Mouse (Mus musculus): ENCODE measurements around the gene Gm27021. TPM values are rescaled to one million over a fixed set of nuclear protein-coding genes. Genes with fewer than 3 reads are reported as not detected.

Gm27021 gene
- polyA plus RNA-seq, 1 experiment from 2014 or later, result 6.8 TPM

DNA sequence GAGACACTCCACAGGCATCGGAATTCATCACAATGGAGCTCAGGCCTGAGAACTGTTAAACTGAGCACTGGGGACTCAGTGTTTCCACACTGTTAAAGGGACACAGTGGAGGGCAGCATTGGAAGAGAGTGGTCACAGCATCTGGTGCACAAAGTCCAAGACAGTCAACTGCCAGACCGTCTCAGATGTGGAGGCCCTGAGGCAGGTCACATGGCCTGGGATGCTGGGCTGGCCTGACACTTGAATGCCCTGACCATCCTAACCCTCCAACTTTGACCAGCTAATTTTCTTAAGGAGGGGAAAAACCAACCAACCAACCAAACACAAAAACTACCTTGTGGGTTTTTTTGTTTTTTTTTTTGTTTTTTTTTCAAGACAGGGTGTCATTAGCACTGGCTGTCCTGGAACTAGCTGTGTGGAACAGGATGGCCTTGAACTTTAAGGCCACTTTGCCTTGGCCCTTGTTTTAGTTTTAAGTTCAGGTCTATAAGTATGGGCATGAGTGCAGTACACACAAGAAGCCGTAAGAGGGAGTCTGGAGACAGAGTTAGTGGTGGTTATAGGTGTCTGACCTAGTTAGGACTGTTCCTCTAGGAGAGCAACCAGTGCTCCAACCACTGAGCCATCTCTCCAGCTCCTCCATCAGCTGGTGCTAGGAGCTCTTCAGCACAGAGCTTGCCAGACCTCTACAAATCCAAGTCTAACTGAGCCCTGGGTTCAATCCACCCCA, 2.0 kb downstream of the Gm27021 start:
- peaks cover 53% of the 10 kb centered on the region for H3K4me1 ChIP-seq
- peak overlapping the region; percentile 73 for H3K4me2 ChIP-seq
- no peaks in the 10 kb centered on the region for H3K9me3 ChIP-seq
- peak overlapping the region; percentile 98; the same call in 1 of the 2 replicates for H3K4me3 ChIP-seq
- H3K36me3 ChIP-seq (replicated peaks), result no peaks in the 10 kb centered on the region; the same call in 1 of the 2 replicates
- no peak overlapping the region for H3K27ac ChIP-seq
- no peaks in the 10 kb centered on the region for H3K27me3 ChIP-seq (replicated peaks)
- ATAC-seq (replicated peaks), result no peak
- 0 out of 2 replicates have a peak overlapping the region, but pooled peaks have one; percentile 97 for H3K9ac ChIP-seq
- 77% methylated on average over 3 of the region's 3 CpGs for WGBS

DNA sequence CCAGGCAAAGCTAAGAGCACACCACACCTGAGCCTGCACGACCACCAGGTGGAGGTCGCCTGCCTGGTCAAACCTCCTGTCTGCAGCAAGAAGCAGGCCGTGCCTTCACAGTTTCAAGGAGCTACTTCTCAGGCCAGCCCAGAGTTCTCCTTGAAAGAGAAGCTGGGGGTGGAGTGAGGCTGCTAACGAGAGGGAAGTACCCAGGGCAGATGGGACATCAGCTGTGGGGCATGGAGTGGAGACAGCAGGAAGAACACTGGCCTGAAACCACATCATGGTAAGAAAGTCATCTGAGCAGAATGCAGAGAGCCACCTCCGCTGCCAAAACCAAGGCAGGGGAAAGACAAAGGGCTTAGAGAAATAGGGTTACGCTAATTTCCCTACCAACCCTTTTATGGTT, 3.3 kb downstream of the Gm27021 start:
- 83% methylated on average over 6 of the region's 6 CpGs for WGBS
- H3K36me3 ChIP-seq (replicated peaks), result no peaks in the 10 kb centered on the region
- no peaks in the 10 kb centered on the region for H3K27me3 ChIP-seq (replicated peaks)
- no peaks in the 10 kb centered on the region for H3K9me3 ChIP-seq
- no peak overlapping the region; the same call in 1 of the 2 replicates for H3K9ac ChIP-seq
- ATAC-seq (replicated peaks), result no peak
- H3K27ac ChIP-seq, result no peak overlapping the region
- H3K4me3 ChIP-seq, result no peak overlapping the region
- H3K4me2 ChIP-seq, result no peak overlapping the region
- peaks cover 46% of the 10 kb centered on the region for H3K4me1 ChIP-seq

DNA sequence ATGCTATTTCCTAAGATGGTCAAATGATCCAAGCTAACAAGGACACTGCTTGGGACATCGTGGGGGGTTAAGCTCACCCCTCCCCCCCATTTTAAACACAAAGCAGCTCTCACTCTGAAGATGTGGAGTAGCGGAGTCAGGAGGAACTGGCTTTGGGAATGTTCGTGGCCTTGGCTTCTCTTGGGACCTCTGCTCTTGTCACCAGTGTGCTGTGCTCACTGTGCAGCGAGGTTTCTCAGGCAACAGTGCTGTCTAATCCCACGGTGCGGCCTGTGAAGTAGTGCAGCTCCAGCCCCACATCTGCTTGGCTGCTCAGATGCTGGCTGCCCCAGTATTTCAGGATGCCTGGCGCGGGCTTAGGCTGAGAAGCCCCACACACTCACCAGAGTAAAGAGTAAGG, 10.5 kb downstream of the Gm27021 start:
- no peaks in the 10 kb centered on the region for H3K9me3 ChIP-seq
- H3K9ac ChIP-seq, result no peak overlapping the region
- ATAC-seq (replicated peaks), result no peak
- H3K4me1 ChIP-seq, result no peaks in the 10 kb centered on the region
- no peak overlapping the region for H3K4me3 ChIP-seq
- WGBS, result 82% methylated on average over 8 of the region's 8 CpGs
- peaks cover 18% of the 10 kb centered on the region for H3K36me3 ChIP-seq (replicated peaks)
- no peaks in the 10 kb centered on the region for H3K27me3 ChIP-seq (replicated peaks)
- H3K4me2 ChIP-seq, result no peak overlapping the region
- no peak overlapping the region for H3K27ac ChIP-seq

DNA sequence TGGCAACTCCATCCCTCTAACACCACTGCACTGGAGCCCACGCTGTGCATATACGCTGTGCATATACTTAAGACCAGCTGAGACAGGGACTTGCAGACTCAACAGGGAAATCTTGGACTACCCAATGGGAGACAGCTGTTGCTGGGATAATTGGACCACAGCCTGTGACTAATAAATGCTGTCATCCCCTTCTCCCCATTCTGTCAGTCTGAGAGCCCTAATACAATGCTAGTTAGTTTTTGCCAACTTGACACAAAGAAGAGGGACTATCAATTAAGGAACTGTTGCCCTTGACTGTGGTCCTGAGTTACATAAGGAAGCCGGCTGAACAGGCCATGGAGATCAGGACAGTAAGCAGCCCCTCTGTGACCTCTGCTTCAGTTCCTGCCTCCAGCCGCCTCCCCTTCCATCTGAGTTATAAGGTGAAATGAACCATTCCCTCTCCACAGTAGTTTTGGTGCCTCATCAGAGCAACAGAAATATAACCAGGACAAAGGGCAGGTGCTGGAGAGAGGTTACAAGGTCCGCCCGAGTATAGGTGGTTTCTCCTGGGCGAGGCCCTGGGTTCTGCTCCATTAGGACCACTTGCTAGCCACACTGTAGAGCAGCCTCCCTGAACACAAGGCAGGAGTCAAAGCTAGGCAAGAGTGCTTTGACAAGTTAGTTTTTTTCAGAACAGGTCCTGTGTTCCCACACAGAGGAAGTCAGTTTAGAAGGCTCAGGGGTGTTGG, 11.4 kb downstream of the Gm27021 start:
- Histone ChIP-seq H3K4me2 (no peak overlapping the region), H3K36me3 (replicated peaks) (peaks cover 18% of the 10 kb centered on the region), H3K4me3 (no peak overlapping the region), H3K9me3 (no peaks in the 10 kb centered on the region), H3K27ac (no peak overlapping the region), H3K4me1 (no peaks in the 10 kb centered on the region), H3K9ac (no peak overlapping the region), H3K27me3 (replicated peaks) (no peaks in the 10 kb centered on the region)
- ATAC-seq (replicated peaks), result no peak
- WGBS, result 76% methylated on average over 7 of the region's 7 CpGs

DNA sequence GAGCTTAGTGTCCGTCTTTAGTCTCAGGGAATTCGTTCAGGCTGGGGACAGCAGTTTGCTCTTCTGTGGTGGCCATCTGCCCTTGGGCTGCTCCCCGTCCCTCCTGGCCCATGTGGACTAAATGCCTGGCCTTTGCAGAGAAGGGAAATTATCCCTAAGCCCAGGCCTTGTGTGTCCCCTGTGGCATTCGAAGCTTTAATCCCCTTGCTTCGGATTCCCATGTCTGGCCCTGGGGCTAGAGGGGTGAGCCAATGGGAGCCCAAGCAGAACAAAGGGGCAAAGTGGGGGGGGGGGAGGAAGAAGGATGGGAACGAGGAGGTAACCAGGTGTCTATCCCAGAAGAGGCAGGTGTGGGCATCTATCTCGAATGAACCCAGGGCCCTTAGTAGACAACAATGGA, 20.3 kb downstream of the Gm27021 start, which contains the start of gene 1190005I06Rik:
Gene 1190005I06Rik, minus strand, starts transcription at position 101 of the 400 bp plus-strand sequence.
- Histone ChIP-seq H3K4me1 (no peaks in the 10 kb centered on the region), H3K9ac (no peak within 1 kb of the TSS), H3K36me3 (replicated peaks) (no peaks in the 10 kb centered on the region), H3K4me2 (no peak within 1 kb of the TSS), H3K27ac (no peak within 1 kb of the TSS), H3K9me3 (no peaks in the 10 kb centered on the region), H3K4me3 (no peak within 1 kb of the TSS), H3K27me3 (replicated peaks) (no peaks in the 10 kb centered on the region)
- no peak for ATAC-seq (replicated peaks)
- WGBS, result 37% methylated on average over 7 of the region's 7 CpGs

DNA sequence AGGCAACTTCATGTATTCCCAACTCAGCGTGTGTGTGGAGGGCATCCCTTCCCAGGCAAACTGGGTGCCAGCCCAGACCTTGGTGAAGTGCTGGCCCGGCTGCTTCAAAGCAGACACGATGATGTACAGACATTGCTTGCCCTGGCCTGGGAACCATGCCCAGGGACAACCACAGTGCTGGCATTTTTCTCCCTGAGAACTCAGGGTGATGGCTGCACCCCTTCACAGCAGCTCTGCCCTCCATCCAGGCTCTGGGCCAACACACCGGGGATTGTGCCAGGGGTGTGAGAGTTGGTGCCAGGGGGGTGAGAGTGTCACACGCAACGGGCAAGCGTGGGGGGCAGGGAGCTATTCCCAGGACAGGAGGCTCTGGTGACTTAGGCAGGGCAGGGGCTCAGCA, 23.2 kb downstream of the Gm27021 start:
- no peak overlapping the region for H3K27ac ChIP-seq
- ATAC-seq (replicated peaks), result peak; percentile 79

DNA sequence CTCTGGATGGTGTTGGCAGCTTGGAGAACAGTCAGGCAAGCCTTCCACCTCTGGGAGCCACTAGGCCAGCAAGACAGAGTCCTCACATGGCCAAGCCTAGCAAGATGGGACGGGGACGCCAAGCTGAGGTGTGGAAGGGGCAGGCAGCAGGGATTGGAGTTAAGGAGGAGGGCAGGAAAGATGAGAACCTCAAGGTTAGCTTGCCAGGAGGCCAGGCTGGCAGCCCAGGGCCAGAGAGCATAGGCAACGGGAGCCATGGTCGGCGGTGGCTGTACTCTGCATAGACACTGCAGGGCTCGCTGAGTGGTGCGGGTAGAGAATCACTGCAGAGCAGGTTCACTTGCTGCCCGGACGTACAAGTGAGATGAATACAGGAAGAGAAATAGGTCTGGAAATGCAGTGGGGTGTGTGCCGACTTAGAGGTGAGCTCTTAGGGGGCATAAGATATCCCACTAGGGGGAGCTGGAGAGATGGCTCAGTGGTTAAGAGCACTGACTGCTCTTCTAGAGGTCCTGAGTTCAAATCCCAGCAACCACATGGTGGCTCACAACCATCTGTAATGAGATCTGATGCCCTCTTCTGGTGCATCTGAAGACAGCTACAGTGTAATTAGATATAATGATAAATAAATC, 25.7 kb downstream of the Gm27021 start:
- Histone ChIP-seq H3K9ac (no peak overlapping the region), H3K27ac (0 out of 2 replicates have a peak overlapping the region, but pooled peaks have one; percentile 29), H3K4me3 (no peak overlapping the region), H3K36me3 (replicated peaks) (no peaks in the 10 kb centered on the region), H3K27me3 (replicated peaks) (no peaks in the 10 kb centered on the region), H3K4me2 (no peak overlapping the region), H3K4me1 (no peaks in the 10 kb centered on the region), H3K9me3 (no peaks in the 10 kb centered on the region)
- 75% methylated on average over 10 of the region's 10 CpGs for WGBS
- ATAC-seq (replicated peaks), result no peak

More for the DNA sequence above, 23.2 kb downstream of the Gm27021 start:
- H3K4me1 ChIP-seq, result no peaks in the 10 kb centered on the region
- no peak overlapping the region for H3K4me3 ChIP-seq
- H3K27me3 ChIP-seq (replicated peaks), result no peaks in the 10 kb centered on the region
- no peaks in the 10 kb centered on the region for H3K9me3 ChIP-seq
- H3K4me2 ChIP-seq, result no peak overlapping the region
- H3K36me3 ChIP-seq (replicated peaks), result no peaks in the 10 kb centered on the region
- H3K9ac ChIP-seq, result no peak overlapping the region
- 83% methylated on average over 7 of the region's 7 CpGs for WGBS

DNA sequence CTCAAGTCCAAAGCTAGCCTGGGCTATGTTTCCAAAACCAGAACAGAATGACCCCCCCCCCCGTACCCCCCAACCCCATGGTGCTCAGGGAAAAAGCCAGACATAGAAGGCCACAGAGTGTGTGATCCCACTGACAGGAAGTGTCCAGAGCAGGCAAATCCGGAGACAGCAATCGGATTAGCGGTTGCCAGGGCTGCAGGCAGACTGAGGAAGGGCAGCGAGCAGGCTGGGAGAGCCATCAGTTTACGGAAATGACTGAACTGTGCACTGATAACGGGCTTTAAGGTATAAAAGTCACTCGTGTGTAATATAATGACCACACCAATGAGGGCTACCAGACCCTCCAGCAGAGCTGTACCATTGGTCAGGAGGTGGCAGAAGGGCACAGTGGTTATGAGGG, 26.6 kb downstream of the Gm27021 start:
- Histone ChIP-seq H3K4me2 (no peak overlapping the region), H3K36me3 (replicated peaks) (no peaks in the 10 kb centered on the region), H3K4me3 (no peak overlapping the region), H3K9ac (no peak overlapping the region), H3K4me1 (no peaks in the 10 kb centered on the region), H3K9me3 (no peaks in the 10 kb centered on the region), H3K27ac (0 out of 2 replicates have a peak overlapping the region, but pooled peaks have one; percentile 6), H3K27me3 (replicated peaks) (no peaks in the 10 kb centered on the region)
- no peak for ATAC-seq (replicated peaks)
- WGBS, result 14% methylated on average over 8 of the region's 8 CpGs

DNA sequence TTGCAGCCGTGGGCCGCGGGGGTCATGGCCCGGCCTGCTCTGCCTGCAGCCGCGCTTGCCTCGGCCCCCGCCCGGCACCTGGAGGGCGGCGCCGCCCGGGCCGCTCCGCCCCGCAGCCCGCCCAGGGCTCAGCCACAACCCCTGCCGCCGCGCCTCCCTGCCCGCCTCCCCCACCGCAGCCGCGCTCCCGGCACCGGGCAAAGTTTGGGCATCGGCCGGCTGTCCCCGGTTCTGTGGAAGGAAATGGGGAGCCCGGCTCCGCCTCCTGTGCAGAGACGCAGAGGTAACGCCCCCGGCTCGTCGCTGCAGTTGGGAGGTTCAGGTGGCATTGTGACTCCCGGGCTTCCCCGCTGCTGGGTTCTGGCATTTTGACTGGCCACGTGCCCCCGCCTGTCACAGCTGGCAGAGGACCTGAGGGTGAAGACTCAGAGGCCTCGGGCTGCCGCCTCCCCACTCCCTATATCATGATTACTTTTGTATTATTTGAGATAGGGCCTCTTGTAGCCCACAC, 33.5 kb downstream of the Gm27021 start:
- ATAC-seq (replicated peaks), result peak; percentile 49
- Histone ChIP-seq H3K27me3 (replicated peaks) (0 out of 2 replicates have a peak, but pooled peaks cover 5% of the 10 kb centered on the region), H3K4me1 (peaks cover 18% of the 10 kb centered on the region), H3K9me3 (no peaks in the 10 kb centered on the region), H3K4me3 (peak overlapping the region; percentile 67), H3K27ac (peak overlapping the region; percentile 32; the same call in 1 of the 2 replicates), H3K9ac (peak overlapping the region; percentile 68), H3K36me3 (replicated peaks) (no peaks in the 10 kb centered on the region), H3K4me2 (peak overlapping the region; percentile 93)
- under 1% methylated on average over 42 of the region's 42 CpGs for WGBS

DNA sequence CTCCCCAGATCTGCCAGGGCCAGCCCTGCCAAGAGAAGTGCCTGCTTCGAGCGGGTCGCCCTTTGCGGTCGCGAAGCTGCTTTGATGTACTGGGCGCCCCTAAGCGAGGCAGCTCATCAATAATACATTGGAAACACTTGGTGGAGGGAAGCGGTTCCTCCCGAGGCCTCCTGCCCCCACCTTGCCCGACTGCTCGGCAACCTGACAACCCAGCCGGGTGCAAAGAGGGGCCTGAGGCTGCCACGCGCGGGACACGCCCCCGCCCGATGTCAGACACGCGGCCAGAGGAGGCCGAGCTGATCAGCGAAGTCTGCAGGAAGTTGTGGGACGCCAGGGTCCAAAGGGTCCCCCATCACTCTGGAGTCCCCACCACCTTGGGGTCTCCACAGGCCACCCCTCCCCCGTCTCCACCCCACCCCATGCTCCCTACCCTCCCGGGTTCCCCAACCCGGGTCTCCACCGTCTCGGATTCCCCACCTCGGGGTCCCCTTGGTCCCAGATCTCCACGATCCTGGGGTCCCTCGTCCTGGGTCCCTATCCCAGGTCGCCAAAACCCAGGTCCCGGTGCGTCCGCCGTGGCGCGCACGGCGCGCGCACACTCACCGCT, 34.1 kb downstream of the Gm27021 start:
- Histone ChIP-seq H3K27me3 (replicated peaks) (0 out of 2 replicates have a peak, but pooled peaks cover 5% of the 10 kb centered on the region), H3K4me2 (peak overlapping the region; percentile 93), H3K4me3 (peak overlapping the region; percentile 67), H3K9ac (peak overlapping the region; percentile 68), H3K36me3 (replicated peaks) (no peaks in the 10 kb centered on the region), H3K9me3 (no peaks in the 10 kb centered on the region), H3K27ac (peak overlapping the region; percentile 32; the same call in 1 of the 2 replicates), H3K4me1 (peaks cover 18% of the 10 kb centered on the region)
- under 1% methylated on average over 44 of the region's 44 CpGs for WGBS
- ATAC-seq (replicated peaks), result peak; percentile 48; the same call in 1 of the 2 replicates

DNA sequence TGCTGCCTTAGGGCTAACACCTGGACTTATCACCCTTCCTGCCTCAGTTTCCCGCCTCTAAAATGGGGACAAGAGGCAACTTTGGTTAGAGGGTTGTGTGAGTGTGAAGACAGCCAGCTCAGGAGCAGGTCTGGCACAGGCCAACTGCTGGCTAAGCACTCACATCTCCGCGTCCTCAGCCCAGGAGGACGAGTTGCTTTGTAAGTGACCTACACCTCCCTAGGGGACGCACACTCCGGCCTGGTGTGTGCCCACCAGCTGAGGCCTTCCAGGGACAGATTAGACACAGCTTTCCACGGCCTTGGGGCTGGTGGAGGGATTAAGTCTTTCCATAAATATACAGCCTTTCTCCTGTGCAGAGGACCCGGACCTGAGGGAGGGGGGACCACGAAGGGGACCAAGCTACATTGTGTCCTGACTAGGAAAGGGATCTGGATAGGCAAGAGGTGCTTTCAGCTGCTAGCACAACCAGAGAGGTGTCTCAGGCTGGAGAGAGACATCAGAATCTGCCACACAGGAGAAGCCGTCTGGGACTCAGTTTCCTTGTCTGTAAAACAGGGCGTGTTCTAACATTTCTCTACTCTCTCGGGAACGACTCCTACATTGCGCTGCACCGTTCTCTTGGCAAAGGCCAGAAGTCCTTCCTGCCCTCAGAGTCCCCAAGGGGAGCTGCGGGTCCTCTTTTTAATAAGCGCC, 34.8 kb downstream of the Gm27021 start:
- ATAC-seq (replicated peaks), result no peak
- 17% methylated on average over 17 of the region's 17 CpGs for WGBS
- Histone ChIP-seq H3K27ac (no peak overlapping the region), H3K4me3 (peak overlapping the region; percentile 67), H3K27me3 (replicated peaks) (0 out of 2 replicates have a peak, but pooled peaks cover 5% of the 10 kb centered on the region), H3K9me3 (no peaks in the 10 kb centered on the region), H3K9ac (0 out of 2 replicates have a peak overlapping the region, but pooled peaks have one; percentile 68), H3K4me1 (peaks cover 18% of the 10 kb centered on the region), H3K36me3 (replicated peaks) (no peaks in the 10 kb centered on the region), H3K4me2 (peak overlapping the region; percentile 93)
